Mouse (Mus musculus) thymus, adult 18-20 months (tissue): ENCODE results near the gene Lect2.

ENCODE experiments used
- DNase-seq, 2 experiments: peaks; one replicate each; pipeline ENCODE4 v3.0.0; 2022; ENCODE audit warnings: mixed read lengths in 2 of 2

Gene Lect2

DNA sequence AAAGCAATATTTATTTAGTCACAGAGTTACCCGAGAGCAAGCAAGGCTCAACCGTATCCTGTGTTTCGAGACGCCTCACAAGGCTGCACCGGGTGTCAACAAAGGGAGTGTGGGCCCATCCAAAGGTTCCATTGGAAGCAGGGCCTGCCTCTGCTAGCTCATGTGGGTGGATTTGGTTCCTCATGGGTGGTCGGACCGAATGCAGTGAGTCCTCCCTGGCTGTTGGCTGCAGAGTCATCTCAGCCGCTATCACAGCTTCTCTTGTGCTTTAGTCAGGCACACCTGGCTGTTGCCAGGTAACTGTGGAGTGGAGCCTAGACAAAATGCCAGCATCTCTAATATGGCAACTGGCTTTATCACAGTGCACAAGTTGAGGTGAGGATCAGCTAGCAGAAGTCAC lies 47.7 kb downstream of the Lect2 start:
- DNase-seq = no peak

DNA sequence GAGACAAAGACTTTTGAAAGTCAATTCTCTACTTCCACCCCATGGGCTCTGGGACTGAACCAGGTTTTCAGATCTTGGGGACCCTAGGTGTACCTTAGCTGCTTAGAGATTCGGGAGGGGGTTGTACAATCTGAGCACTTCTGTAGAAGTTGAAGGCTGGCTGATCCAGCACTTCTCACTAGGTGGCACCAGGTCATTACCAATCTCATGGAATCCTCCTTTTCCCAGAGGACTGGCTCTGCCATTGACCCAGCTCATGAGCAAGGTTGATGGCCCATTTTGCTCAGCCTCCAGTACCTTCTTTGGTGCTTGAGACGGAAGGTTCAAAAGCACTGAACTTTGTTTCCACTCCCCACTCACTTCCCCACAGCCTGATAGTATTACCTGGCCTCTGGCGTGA lies 48.2 kb downstream of the Lect2 start:
- no peak for DNase-seq

DNA sequence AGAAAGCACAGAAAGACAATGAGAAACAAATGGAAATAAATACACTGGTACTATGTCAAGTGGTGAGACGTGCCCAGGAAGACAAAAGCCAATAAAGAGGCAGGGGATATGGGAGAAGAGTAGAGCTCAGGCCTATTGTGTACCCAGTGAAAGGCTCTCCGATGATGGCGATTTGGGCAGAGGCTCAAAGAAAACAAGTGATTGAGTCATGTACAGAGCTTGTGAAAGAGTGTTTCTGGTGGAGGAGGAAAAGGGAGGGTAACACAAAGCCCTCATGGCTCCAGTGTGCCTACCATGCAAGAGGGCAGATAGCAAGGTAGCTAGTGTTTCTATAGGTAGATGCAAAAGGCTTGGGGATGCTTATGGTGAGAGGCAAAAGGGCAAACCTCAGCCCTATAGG lies 53.9 kb downstream of the Lect2 start:
- no peak for DNase-seq
